Comparison of ENCODE assay signal across 7 mouse cellular contexts in the genomic region with DNA sequence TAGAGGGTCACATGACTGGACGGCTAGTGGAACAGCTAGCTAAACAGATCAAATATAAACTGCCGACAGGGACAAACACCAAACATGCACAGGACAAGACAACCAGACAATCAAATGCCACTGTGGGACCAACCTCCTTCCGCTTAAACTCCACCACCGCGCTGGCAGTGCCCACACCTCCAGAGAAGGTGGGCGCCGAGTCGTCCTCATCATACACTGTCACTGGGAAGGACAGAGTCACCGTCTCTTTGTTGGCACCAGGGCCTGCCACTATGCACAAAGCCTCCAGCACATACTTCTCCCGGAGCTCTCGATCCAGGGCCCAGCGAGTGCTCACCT. TPM values are rescaled to one million over a fixed set of nuclear protein-coding genes. Genes with fewer than 3 reads are reported as not detected.
A peak's percentile ranks its signal among the peaks of the same experiment; 100 is the strongest.
DNase-seq lines count a peak whose midpoint lies in the region; ATAC-seq and TF ChIP-seq lines count a peak whose summit lies in the region.

No protein-coding gene starts in this region.

- H3K27me3 ChIP-seq in heart, embryonic 16.5 days (ENCODE audit: control insufficient read depth, insufficient read depth, low read length), result 0 out of 2 replicates have a peak, but pooled peaks cover 4% of the 10 kb centered on the region
- H3K27me3 ChIP-seq in lung, embryonic 15.5 days, result no peaks in the 10 kb centered on the region
- H3K27me3 ChIP-seq in lung, postnatal 0 days (replicated peaks; ENCODE audit: insufficient read depth, low read length), result no peaks in the 10 kb centered on the region
- H3K27me3 ChIP-seq in hindbrain, embryonic 16.5 days (replicated peaks; ENCODE audit: control insufficient read depth, insufficient read depth, low read length), result no peaks in the 10 kb centered on the region
- H3K27me3 ChIP-seq in neural tube, embryonic 15.5 days (replicated peaks), result no peaks in the 10 kb centered on the region

- H3K9me3 ChIP-seq in heart, embryonic 16.5 days (replicated peaks; ENCODE audit: control insufficient read depth, low read length), result no peaks in the 10 kb centered on the region
- no peaks in the 10 kb centered on the region for H3K9me3 ChIP-seq in lung, embryonic 15.5 days
- no peaks in the 10 kb centered on the region for H3K9me3 ChIP-seq in lung, postnatal 0 days (ENCODE audit: low read length)
- no peaks in the 10 kb centered on the region for H3K9me3 ChIP-seq in hindbrain, embryonic 16.5 days (ENCODE audit: control insufficient read depth, low read length)
- H3K9me3 ChIP-seq in neural tube, embryonic 15.5 days (replicated peaks), result no peaks in the 10 kb centered on the region

- DNase-seq in heart, adult 18-20 months, result no peak
- no peak for DNase-seq in lung, postnatal 0 days (ENCODE audit: low spot score)
- no peak for DNase-seq in cerebellum, adult 18-20 months

- no peak for TF ChIP-seq CTCF in lung, postnatal 0 days (IDR thresholded peaks at IDR 0.05)

- ATAC-seq in heart, embryonic 16.5 days (replicated peaks; ENCODE audit: extremely low read depth, insufficient read depth, low FRiP score), result 0 out of 2 replicates have a peak, but pooled peaks have one; percentile 10
- 0 out of 2 replicates have a peak, but pooled peaks have one; percentile 16 for ATAC-seq in lung, embryonic 15.5 days (ENCODE audit: borderline replicate concordance, extremely low read depth, low FRiP score, low TSS enrichment)
- ATAC-seq in lung, postnatal 0 days, result no peak
- no peak for ATAC-seq in hindbrain, embryonic 16.5 days
- ATAC-seq in neural tube, embryonic 15.5 days (ENCODE audit: low FRiP score), result peak; percentile 29; the same call in 1 of the 2 replicates

- H3K36me3 ChIP-seq in heart, embryonic 16.5 days (ENCODE audit: control insufficient read depth, insufficient read depth), result no peaks in the 10 kb centered on the region
- H3K36me3 ChIP-seq in lung, embryonic 15.5 days, result no peaks in the 10 kb centered on the region
- H3K36me3 ChIP-seq in lung, postnatal 0 days (ENCODE audit: insufficient read depth, low read length), result no peaks in the 10 kb centered on the region
- no peaks in the 10 kb centered on the region for H3K36me3 ChIP-seq in hindbrain, embryonic 16.5 days (ENCODE audit: control insufficient read depth, insufficient read depth, low read length)
- H3K36me3 ChIP-seq in neural tube, embryonic 15.5 days, result no peaks in the 10 kb centered on the region

- H3K9ac ChIP-seq in heart, embryonic 16.5 days (ENCODE audit: low read length), result no peak overlapping the region
- H3K9ac ChIP-seq in lung, embryonic 15.5 days, result no peak overlapping the region
- H3K9ac ChIP-seq in lung, postnatal 0 days (replicated peaks; ENCODE audit: low read depth), result no peak overlapping the region
- H3K9ac ChIP-seq in hindbrain, embryonic 16.5 days (ENCODE audit: low read depth, low read length), result no peak overlapping the region
- no peak overlapping the region for H3K9ac ChIP-seq in neural tube, embryonic 15.5 days (replicated peaks)

- no peak overlapping the region for H3K27ac ChIP-seq in heart, embryonic 16.5 days (ENCODE audit: low read length)
- H3K27ac ChIP-seq in lung, embryonic 15.5 days, result no peak overlapping the region
- H3K27ac ChIP-seq in lung, postnatal 0 days (ENCODE audit: low read length), result no peak overlapping the region
- no peak overlapping the region for H3K27ac ChIP-seq in hindbrain, embryonic 16.5 days (ENCODE audit: low read depth, low read length)
- H3K27ac ChIP-seq in neural tube, embryonic 15.5 days (replicated peaks), result no peak overlapping the region

- 67% methylated on average over 12 of the region's 12 CpGs for WGBS in heart, embryonic 16.5 days
- WGBS in lung, embryonic 15.5 days, result 69% methylated on average over 12 of the region's 12 CpGs
- WGBS in lung, postnatal 0 days, result 68% methylated on average over 12 of the region's 12 CpGs
- 70% methylated on average over 12 of the region's 12 CpGs for WGBS in hindbrain, embryonic 16.5 days
- 70% methylated on average over 12 of the region's 12 CpGs for WGBS in neural tube, embryonic 15.5 days

- H3K4me3 ChIP-seq in heart, embryonic 16.5 days (ENCODE audit: low read length), result no peak overlapping the region
- no peak overlapping the region for H3K4me3 ChIP-seq in lung, embryonic 15.5 days
- no peak overlapping the region for H3K4me3 ChIP-seq in lung, postnatal 0 days (ENCODE audit: low read depth, low read length)
- no peak overlapping the region for H3K4me3 ChIP-seq in hindbrain, embryonic 16.5 days (ENCODE audit: low read length)
- no peak overlapping the region for H3K4me3 ChIP-seq in neural tube, embryonic 15.5 days (replicated peaks)

- H3K4me2 ChIP-seq in heart, embryonic 16.5 days (ENCODE audit: low read depth, low read length), result no peak overlapping the region
- no peak overlapping the region for H3K4me2 ChIP-seq in lung, embryonic 15.5 days
- no peak overlapping the region for H3K4me2 ChIP-seq in lung, postnatal 0 days (replicated peaks; ENCODE audit: low read depth, low read length)
- H3K4me2 ChIP-seq in hindbrain, embryonic 16.5 days (ENCODE audit: low read length), result peak overlapping the region; percentile 15; the same call in 1 of the 2 replicates
- no peak overlapping the region for H3K4me2 ChIP-seq in neural tube, embryonic 15.5 days

- TF ChIP-seq EP300 in lung, postnatal 0 days (IDR thresholded peaks at IDR 0.05), result no peak

- peaks cover 3% of the 10 kb centered on the region; the same call in 1 of the 2 replicates for H3K4me1 ChIP-seq in heart, embryonic 16.5 days (ENCODE audit: control insufficient read depth, insufficient read depth, low read length)
- H3K4me1 ChIP-seq in lung, embryonic 15.5 days, result peaks cover 5% of the 10 kb centered on the region
- H3K4me1 ChIP-seq in lung, postnatal 0 days (ENCODE audit: insufficient read depth, low read depth, low read length), result no peaks in the 10 kb centered on the region
- no peaks in the 10 kb centered on the region for H3K4me1 ChIP-seq in hindbrain, embryonic 16.5 days (ENCODE audit: control insufficient read depth, insufficient read depth, low read depth, low read length)
- peaks cover 6% of the 10 kb centered on the region for H3K4me1 ChIP-seq in neural tube, embryonic 15.5 days

RNA-seq across cellular contexts. Expression of a gene that starts 17.5 kb away (rescaled TPM):
- 0.34 and 0.36 TPM in 2 replicates for polyA plus RNA-seq in heart, embryonic 16.5 days (2015; fragmentation: Nextera tagmentation; extraction: Ambion mirVana)
- total RNA-seq in heart, adult 18-20 months (2021), result 1 to 10 TPM; 3.3 to 5.3 TPM
- polyA plus RNA-seq in lung, embryonic 15.5 days (2015; fragmentation: Nextera tagmentation; extraction: Ambion mirVana), result 2.4 and 2.6 TPM in 2 replicates
- polyA plus RNA-seq in lung, postnatal 0 days (2015; fragmentation: Nextera tagmentation; extraction: Ambion mirVana), result 0.98 and 1.3 TPM in 2 replicates
- polyA plus RNA-seq in hindbrain, embryonic 16.5 days (2015; fragmentation: Nextera tagmentation; extraction: Ambion mirVana), result 17.6 and 19.1 TPM in 2 replicates
- polyA plus RNA-seq in neural tube, embryonic 15.5 days (2015; fragmentation: Nextera tagmentation; extraction: Ambion mirVana), result 30.1 and 31.6 TPM in 2 replicates

RNA-seq across cellular contexts. Expression of a gene that starts 41.1 kb away (rescaled TPM):
- 9.7 and 12.1 TPM in 2 replicates for polyA plus RNA-seq in heart, embryonic 16.5 days (2015; fragmentation: Nextera tagmentation; extraction: Ambion mirVana)
- total RNA-seq in heart, adult 18-20 months (2021), result 10 to 100 TPM; 17.5 to 17.9 TPM
- 20.8 and 21.1 TPM in 2 replicates for polyA plus RNA-seq in lung, embryonic 15.5 days (2015; fragmentation: Nextera tagmentation; extraction: Ambion mirVana)
- 35.2 and 36.6 TPM in 2 replicates for polyA plus RNA-seq in lung, postnatal 0 days (2015; fragmentation: Nextera tagmentation; extraction: Ambion mirVana)
- polyA plus RNA-seq in hindbrain, embryonic 16.5 days (2015; fragmentation: Nextera tagmentation; extraction: Ambion mirVana), result 10.7 and 10.9 TPM in 2 replicates
- polyA plus RNA-seq in neural tube, embryonic 15.5 days (2015; fragmentation: Nextera tagmentation; extraction: Ambion mirVana), result 9.9 and 10.7 TPM in 2 replicates

Comparison
In these comparisons a context has a peak if more than half of its experiments do, and no peak if none do; other contexts are left out.
1. ATAC-seq: peak in heart, embryonic 16.5 days (single experiment), lung, embryonic 15.5 days (single experiment) and neural tube, embryonic 15.5 days (single experiment); none in lung, postnatal 0 days (single experiment) and hindbrain, embryonic 16.5 days (single experiment).